Mouse (Mus musculus) kidney, adult 9 months (tissue): Measurements from ENCODE around the gene Akip1.

ENCODE experiments used
- DNase-seq: peaks from one replicate; pipeline ENCODE4 v3.0.0; 2022

The Akip1 gene

GRCm38 (mm10) chr7:109703190-109704015 is at the start of gene Akip1, which contains the start of gene St5:
Akip1 (plus strand) TSS chr7:109703690.
St5 (minus strand) TSS chr7:109703605.
- peak; percentile 96 for DNase-seq

- no peak for DNase-seq
Observed at GRCm38 (mm10) chr7:109654871-109655270, 48.6 kb upstream of the Akip1 start.

DNA sequence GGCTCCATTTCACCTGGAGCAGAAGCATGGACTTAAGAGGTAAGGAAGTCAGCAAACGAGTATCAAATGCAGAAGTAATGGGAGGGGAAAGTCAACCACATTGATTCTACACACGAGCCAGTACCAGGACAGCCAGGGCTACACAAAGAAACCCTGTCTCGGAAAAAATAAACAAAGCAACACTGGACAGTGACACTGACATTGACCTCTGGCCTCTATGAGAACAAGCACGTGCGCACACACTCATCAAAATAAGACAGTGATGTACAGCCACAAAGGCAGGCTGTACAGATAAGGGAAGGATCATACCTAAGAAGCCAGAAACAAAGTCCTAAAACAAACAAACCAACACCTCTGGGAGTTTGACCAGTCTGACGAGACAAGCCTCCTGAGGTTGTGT is 45.6 kb upstream of the Akip1 start:
- DNase-seq: no peak

DNA sequence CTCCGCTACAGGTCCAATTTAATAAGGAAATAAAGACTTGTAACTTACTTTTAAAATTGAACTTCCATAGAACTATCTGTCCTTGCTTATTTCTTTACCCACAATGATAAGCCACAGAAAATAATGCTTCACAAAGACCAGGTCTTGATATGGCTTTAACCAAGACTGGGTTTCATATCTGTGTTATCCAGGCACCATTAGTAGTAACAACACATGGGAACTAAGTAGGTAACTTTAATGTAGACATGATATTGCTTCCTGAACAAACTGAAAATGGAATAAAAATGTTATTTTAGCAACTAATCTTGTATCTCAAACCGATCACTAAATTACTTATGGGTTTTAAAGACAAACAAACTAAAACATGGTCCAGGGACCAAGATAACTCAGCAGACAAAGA is 44.2 kb upstream of the Akip1 start:
- no peak for DNase-seq

- DNase-seq: no peak
Observed at GRCm38 (mm10) chr7:109662626-109663025, 40.9 kb upstream of the Akip1 start.

DNA sequence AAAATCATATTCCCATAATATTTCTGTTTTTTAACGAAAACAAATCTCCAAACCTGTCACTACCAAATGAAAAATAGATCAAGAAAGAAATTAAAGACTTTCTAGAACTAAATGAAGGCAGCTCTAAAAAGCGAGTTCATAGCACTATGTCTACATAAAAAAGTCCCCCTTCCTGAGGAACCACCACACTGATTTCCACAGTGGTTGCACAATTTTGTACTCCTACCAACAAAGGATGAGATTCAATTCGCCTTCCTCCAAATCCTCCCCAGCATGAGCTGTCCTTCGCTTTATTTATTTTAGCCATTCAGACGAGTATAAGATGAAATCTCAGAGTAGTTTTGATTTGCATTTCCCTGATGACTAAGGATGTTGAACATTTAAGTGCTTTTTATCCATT is 36.8 kb upstream of the Akip1 start:
- DNase-seq: no peak

- DNase-seq: no peak
Observed at GRCm38 (mm10) chr7:109669426-109670170, 33.9 kb upstream of the Akip1 start.

DNA sequence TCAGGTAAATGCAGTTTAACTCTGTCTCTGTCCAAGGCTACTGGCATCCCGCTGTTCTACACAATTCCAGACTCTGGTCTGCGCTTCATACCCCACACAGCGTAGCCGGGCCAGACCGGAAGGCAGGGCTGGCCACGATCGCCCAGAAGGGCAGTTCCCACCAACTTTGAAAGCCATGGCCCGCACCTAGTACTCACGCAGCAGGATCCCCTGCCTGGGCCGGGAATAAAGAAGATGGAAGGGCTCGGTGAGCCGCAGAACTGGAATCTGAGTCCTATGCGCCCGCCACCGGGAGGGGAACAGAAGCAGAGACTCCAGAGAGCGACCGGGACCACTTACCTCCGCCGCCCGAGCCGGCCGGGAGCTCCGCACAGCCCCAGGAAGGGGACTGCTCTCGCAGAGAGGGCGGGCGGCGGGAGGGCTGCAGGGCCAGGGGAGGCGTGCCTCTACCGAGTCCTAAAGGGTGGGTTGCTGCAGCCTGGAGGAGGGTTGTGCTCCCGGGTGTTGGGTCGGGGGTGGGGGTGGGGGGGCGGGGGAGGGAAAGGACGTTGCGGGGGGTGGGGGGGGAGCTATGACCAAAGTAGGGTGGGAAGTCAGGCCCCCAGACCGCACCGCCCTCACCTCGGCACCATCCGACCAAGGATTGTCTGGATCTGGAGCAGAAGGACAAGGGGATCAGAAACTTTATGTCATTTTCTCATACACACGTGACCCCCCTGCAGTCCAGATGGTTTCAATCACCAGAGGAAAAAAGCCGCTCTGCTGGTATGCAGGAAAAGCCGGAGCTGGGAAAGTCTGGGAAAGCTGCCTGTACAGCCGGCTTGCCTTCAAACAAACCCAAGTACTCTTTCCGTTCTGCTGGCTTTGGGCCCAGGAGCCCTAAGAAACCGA is 31.7 kb upstream of the Akip1 start:
- DNase-seq: peak; percentile 74

DNA sequence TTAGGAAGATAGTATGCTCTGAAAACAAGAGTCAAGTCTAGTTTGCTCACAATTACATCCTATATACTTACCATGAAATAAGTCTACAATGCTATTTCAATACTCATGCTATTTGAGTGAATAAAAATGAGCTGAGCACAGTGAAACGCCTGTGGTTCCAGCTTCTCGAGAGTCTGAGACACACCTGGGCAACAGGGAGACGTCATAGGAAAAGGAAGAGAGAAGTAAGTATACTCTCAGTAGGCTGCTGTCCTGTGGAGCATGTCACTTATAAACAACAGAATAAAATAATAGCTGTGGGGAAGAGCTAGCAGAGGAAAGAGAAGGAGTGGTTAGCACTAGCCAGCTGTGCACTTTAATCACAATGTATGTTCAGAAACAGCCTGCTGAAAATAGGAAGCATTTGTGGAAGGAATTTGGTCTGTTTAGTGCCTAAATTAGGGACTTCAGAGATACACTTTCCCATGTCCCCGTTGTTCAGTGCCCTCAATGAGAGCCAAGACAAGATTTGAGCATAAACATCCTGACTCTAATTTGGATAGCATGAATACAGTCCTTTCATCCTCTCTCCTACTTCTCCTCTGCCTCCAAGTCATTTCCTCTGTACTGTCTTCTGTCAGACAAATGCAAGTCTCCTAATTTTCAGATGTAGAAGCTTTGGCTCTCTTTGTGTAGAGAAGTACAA is 28.4 kb upstream of the Akip1 start:
- no peak for DNase-seq

GRCm38 (mm10) chr7:109680284-109680683 is 23.2 kb upstream of the Akip1 start:
- no peak for DNase-seq

GRCm38 (mm10) chr7:109680879-109681278 is 22.6 kb upstream of the Akip1 start:
- DNase-seq: no peak

DNA sequence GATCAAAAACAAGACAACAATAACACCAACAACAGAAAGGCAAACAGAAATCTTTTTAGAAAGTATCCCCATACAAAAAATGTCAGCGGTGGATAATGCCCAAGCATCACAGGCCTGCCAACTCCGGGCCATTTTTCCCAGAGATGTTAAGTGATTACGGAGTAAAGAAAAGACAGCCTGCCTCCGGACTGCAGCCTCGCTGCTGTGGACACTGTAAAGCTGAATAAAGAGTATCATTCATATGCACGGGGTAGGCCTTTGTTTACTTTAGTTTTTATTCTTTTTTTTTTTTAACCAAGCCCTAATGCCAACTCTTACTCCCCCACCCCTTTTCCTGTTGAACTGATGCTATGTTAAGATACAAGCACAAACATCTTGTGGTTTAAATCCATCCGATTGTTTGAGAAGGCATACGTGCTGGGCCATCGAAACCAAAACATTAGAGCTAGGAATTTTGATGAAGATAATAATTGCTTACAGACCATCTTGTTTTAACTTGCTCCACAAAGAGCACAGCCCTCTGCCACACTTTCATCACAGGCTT is 16.8 kb upstream of the Akip1 start:
- DNase-seq: no peak

- no peak for DNase-seq
Observed at GRCm38 (mm10) chr7:109690101-109690500, 13.4 kb upstream of the Akip1 start.

DNA sequence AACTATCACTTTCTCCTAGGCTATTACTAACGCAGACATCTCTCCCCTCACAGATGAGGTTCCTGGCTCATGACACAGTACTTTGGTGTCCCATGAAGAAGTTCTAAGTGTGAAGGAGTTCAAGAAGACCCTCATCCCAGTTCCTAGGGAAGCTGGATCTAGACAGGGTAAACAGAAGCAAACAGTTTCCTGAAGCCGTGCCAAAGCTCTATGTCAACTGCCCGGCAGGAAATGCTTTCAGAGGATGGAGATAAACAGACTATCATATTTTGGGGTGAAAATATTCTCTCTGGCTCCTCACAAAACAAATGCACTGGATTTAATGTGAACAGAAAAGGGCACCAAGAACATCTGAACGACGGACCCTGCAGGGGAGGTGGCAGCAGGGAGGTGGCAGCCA is 12.5 kb upstream of the Akip1 start:
- DNase-seq: peak; percentile 39

DNA sequence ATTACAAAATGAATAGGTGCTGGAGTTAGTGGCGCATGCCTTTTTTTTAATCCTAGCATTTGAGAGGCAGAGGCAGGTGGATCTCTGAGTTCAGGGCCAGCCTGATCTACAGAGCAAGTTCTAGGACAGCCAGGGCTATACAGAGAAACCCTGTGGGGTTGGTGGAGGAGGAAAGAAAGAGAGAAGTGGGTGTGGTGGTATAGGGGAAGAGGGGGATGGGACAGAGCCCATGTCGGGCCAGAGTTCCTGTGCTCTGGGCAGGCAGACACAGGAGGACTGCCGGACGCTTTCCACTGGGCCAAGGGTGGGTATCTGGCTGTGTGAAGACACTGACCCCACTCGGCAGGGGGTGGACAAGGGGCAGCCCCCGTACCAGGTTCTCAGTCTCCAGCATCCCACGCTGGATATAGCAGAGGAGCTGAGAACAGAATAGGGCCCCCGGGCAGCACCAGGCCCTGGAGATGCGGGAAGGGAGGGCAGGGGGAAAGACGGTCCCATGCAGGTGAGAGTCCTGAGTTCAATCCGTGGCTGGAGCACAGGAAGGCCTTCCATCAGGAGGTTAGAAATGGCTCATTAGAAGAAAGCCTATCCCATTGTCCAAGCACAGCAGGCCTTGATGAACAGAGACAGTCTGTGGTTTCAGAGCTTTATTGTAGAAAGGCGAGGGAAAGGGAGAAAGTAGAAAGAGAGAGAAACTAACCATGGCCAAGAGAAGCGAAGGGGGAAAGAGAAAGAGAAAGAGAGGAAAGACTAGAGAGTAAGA is 8.7 kb upstream of the Akip1 start:
- no peak for DNase-seq

GRCm38 (mm10) chr7:109695339-109695726 is 8.2 kb upstream of the Akip1 start:
- DNase-seq: no peak

GRCm38 (mm10) chr7:109700213-109700612 is 3.3 kb upstream of the Akip1 start:
- DNase-seq: no peak

DNA sequence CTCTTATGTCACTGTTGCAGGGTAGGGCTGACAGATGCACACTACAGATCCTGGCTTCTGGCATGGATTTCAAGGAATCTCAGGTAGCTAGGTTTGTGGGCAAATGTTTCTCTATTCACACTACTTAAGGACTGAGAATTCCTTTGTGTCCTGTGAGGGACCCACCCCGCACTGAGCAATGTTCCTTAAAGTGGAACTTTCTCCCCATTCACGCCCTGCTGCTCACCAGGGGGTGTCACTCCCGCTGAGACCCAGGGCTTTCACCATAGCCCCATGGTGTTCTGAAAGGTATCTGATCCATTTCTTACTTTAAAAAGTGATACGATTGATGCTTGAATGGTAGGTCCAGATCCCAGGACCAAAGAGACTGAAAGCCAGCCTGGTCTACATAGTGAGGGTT is 769 bp upstream of the Akip1 start:
- DNase-seq: no peak

DNA sequence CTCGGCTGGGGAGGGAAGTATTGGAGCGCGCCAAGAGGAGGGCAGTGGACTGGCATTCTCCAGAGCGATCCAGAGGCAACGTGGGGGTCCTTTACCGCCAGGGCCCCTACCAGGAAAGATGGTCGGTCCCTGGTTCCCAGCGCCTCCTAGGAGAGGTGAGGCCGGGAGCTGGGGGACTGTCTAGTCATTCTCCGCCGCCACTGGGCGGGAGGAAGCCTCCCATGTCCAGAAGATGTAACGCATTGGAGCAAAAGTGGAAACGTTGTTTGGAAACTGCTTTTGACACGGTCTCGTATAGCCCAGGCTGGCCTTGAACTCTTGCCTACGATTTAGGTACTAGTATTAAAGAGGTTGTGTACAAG is 507 bp downstream of the Akip1 start:
- DNase-seq: no peak

DNA sequence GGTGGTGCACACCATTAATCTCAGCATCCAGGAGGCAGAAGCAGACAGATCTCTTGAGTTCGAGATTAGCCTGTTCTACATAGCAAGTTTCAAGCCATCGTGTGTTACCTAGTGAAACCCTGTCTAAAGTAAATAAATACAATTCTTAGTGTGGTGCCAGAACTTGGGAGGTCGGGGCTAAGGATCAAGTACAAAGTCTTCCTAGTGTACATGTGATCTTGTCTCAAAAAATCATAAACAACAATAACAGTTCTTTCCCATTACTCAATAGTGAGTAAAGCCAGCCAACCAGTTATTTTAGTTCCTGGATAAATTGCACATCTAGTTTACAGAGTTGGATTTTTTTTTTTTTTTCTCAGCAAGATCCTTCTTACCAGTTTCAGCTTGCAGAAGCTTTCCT is 971 bp downstream of the Akip1 start:
- peak; percentile 60 for DNase-seq

DNA sequence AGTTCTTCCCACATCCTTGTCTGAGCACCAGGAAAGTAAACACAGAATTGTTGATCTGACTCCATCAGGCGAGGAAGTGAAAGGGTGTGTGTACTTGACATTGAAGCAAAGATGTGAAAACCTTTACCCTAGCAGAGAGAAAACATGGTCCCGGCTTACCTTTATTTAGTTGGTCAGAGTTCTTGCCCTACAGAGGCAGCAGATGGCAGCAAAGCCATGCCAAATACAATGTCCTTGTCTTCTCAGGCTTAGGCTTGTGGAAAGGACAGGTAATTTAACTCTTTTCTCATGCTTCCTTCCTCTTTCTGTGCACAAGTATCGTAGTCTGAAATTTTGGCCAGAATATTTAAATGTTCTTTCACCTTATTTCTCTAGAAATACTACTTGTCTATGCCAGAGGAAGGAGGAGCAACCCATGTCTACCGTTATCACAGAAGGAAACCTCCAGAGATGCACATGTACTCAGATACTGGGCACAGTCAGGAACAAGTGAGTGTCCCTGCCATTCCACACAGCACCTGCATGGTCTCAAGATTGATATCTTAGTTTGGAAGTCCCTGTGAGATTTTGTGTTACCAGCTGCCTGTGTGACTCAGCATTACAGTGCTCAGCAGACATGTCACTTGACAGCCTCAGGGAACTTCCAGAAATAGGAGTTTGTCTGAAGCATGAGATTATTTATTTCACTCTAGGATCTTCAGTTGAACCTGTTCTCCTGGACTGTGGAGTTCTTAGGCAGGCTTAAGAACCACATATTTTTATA is 3.7 kb downstream of the Akip1 start:
- peak; percentile 73 for DNase-seq
